Mouse (Mus musculus) retina, embryonic 14.5 days (tissue): Measurements from ENCODE around the gene Tbc1d12.

ENCODE experiments used
- DNase-seq: peaks from one replicate; pipeline ENCODE4 v3.0.0-alpha.2; 2015; ENCODE audit warnings: low spot score

Gene Tbc1d12

DNA sequence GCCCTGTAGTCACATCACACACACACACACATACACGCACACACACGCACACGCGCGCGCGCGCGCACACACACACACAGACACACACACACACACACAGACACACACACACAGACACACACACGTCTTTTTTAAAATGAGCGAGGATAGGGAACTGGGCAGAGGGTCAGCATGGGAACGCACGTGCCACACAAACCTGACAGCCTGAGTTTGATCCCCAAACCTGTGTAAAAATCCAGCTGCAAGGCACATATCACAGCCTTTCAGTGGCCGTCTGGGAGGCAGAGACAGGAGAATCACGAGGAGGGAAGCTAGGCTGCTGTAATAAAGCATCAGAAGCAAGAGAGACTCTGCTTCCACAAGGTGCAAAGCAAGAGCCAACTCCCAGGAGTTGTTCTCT, 78.5 kb downstream of the Tbc1d12 start:
- DNase-seq, result no peak

- DNase-seq, result peak; percentile 62
Observed at GRCm38 (mm10) chr19:38915677-38916076, 79.3 kb downstream of the Tbc1d12 start.

- no peak for DNase-seq
Observed at GRCm38 (mm10) chr19:38928481-38929158, 92.2 kb downstream of the Tbc1d12 start.

- DNase-seq, result no peak
Observed at GRCm38 (mm10) chr19:38929471-38930251, 93.3 kb downstream of the Tbc1d12 start.

DNA sequence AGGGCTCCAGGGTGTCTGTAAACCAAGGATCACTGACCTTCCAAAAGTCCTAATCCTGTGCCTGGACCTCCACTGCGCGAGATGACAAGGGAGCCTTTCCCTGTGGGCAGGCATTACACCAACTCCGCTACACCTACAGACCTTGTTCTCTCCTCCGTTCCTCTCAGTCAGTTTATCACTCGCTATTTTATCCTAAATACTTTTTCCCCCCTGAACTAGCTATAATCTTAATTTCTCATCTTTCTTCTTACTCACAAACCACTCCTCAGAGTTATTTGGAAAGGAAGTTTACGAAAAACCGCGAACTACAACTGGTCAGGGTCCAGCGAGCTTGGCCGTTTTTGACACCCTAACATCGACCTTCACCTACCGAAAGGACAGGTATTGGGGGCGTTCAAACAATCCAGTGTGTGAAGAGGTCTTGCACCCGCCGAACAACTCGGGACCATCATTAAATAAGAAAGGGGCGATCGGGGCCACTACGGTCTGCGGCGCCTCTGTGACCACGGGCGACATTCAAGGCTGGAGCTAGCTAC, 93.9 kb downstream of the Tbc1d12 start:
- DNase-seq, result peak; percentile 28

DNA sequence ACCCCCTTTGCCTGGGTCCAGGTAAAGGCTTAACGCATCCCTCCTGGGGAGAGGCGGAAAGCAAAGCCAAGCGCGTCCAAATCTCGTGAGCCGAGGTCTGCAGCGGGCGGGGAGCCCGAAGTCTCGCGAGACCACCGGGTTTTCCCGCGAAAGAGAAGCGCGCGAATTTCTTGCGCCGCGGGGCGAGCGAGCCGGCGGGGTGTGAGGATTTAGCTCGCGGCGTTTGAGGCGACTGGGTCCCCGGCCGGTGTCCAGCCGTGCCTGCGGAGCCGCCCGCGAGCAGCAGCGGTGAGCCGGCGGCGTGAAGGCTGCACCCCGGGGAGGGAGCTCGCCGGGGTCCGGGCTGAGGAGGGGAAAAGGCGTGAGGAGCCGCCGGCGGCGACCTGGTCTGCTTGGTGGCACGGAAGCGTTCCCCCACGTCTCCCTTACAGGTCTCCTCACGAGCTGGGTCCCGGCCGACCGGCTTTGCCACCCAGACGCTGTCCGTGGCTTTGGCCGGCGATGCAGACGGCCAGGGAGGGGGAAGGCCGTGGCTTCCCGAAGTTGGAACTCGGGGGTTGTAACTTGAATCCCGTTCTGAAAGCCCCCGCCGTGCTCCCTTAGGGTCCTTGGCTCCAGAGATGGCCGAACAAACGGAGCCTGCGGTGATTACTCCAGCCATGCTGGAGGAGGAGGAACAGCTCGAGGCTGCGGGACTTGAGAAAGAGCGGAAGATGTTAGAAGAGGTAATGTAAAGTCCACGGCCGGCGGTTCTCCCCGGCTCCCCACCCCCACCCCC, 94.6 kb downstream of the Tbc1d12 start, which contains the start of gene Hells:
TSS of gene Hells (plus strand) at position 128 of the 778 bp plus-strand sequence.
- peak; percentile 93 for DNase-seq

DNA sequence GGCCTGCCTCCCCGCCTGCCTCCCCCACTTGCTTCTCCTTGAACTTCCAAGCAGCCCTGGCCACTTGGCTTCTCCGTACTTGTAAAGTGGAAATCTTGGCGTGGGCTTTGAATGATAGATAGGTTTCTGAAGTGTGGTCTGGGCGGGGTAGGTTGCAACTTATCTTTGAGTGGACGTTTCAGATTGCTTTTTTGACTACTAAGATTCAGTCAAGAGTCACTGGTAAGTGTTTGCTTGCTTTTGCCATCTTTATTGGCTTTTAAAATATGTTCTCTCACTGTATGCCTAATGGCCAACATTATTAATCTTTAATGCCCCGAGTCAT, 95.1 kb downstream of the Tbc1d12 start:
- DNase-seq, result no peak

DNA sequence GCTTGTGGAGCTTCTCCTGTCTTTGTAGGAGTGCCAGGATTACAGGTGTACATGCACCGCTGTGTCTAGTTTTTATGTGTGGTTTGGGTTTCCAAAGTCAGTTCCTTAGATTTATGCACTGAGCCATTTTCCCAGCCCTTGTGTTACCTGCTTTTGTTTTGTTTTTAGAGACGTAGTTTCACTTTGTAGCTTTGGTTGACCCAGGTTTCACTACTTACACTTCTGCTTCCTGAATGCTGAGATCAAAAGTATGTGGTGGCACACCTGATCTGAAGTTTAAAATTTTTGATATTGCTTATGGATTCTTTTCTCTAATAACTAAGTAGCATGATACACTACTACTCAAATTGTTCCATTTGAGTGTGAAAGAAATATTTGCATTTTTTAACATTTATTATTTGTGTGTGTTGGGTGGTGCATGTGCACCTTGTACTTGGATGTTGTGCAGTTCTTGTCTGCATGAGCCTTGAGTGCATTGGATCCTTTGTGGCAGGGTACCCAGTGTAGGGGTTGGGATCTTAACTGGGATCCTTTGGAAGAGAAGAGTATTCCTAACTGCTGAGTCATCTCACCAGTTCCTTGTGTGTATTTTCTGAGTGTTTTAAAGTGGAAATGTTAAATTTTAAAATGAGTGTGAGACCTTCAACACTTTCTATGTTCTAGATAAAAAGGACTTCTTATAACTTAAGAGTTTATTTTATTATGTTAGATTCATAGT, 108.4 kb downstream of the Tbc1d12 start:
- DNase-seq, result no peak
